Mouse (Mus musculus) limb, embryonic 14.5 days (tissue): ENCODE measurements around the gene Mex3a. TPM values are rescaled to one million over a fixed set of nuclear protein-coding genes. Genes with fewer than 3 reads are reported as not detected.

Experiments
- ATAC-seq: fragments of 200-750 bp; cut with Nextera tagmentation; 2 replicates; pipeline ENCODE4 v1.8.0; 2017; ENCODE audit warnings: low read depth, moderate number of reproducible peaks, moderate TSS enrichment; ENCODE audit not compliant: low FRiP score
- DNase-seq: peaks from one replicate; pipeline ENCODE4 v3.0.0-alpha.2; 2015; ENCODE audit warnings: low spot score
- H3K27ac ChIP-seq: fragments of 300-500 bp; sonication (generic); replicated peaks from 2 replicates; pipeline ENCODE4 v1.5.1; 2014; ENCODE audit warnings: low read depth, mild to moderate bottlenecking, low read length, moderate library complexity, mixed read lengths
- H3K27me3 ChIP-seq: fragments of 300-500 bp; sonication (generic); 2 replicates; pipeline ENCODE4 v1.6.1; 2014; ENCODE audit warnings: low read length, mixed read lengths; ENCODE audit not compliant: control insufficient read depth, insufficient read depth
- H3K36me3 ChIP-seq: fragments of 300-500 bp; sonication (generic); 2 replicates; pipeline ENCODE4 v1.6.1; 2014; ENCODE audit warnings: mild to moderate bottlenecking, low read length, moderate library complexity, mixed read lengths; ENCODE audit not compliant: control insufficient read depth, insufficient read depth
- H3K4me1 ChIP-seq: fragments of 300-500 bp; sonication (generic); 2 replicates; pipeline ENCODE4 v1.6.1; 2014; ENCODE audit warnings: antibody characterized with exemption, low read length, mixed read lengths; ENCODE audit not compliant: control insufficient read depth, insufficient read depth
- H3K4me2 ChIP-seq: fragments of 300-500 bp; sonication (generic); replicated peaks from 2 replicates; pipeline ENCODE4 v1.6.1; 2014; ENCODE audit warnings: low read depth, mild to moderate bottlenecking, low read length, moderate library complexity; ENCODE audit not compliant: severe bottlenecking
- H3K4me3 ChIP-seq: fragments of 300-500 bp; sonication (generic); replicated peaks from 2 replicates; pipeline ENCODE4 v1.5.1; 2014; ENCODE audit warnings: low read length
- H3K9ac ChIP-seq: fragments of 300-500 bp; sonication (generic); 2 replicates; pipeline ENCODE4 v1.6.1; 2014; ENCODE audit warnings: mild to moderate bottlenecking, low read depth, low read length, moderate library complexity; ENCODE audit not compliant: severe bottlenecking
- H3K9me3 ChIP-seq: fragments of 300-500 bp; sonication (generic); 2 replicates; pipeline ENCODE4 v1.6.1; 2016; ENCODE audit warnings: low read length; ENCODE audit not compliant: control insufficient read depth
- POLR2A ChIP-seq: fragments of 200-500 bp; IDR thresholded peaks from 2 replicates; pipeline ENCODE4 v1.8.0; 2012; ENCODE audit warnings: inconsistent platforms, mild to moderate bottlenecking, moderate library complexity, borderline replicate concordance; ENCODE audit not compliant: insufficient read depth, insufficient read length; ENCODE audit errors: extremely low read depth
- WGBS: fragments of 180-500 bp; shearing (Covaris S2); extraction: QIAGEN DNeasy Blood & Tissue Kit; methylation state at CpG from one replicate; pipeline ENCODE4 v1.1.7; 2014; 5-methylcytosine and 5-hydroxymethylcytosine counted together
- polyA plus RNA-seq, 2 experiments: library from polyadenylated mRNA; depleted of rRNA in 1 of 2; stranded (reverse) in 1 of 2; unstranded in 1 of 2; fragments of >200 nt; fragmentation: Nextera tagmentation in 1 of 2; extraction: Ambion mirVana in 1 of 2; gene quantifications; 2 replicates each; pipeline versions ENCODE4 v1.2.1 to v1.2.3; 2012 to 2014

Mex3a gene
- polyA plus RNA-seq, 2 experiments, result 26.7 to 49.3 TPM

DNA sequence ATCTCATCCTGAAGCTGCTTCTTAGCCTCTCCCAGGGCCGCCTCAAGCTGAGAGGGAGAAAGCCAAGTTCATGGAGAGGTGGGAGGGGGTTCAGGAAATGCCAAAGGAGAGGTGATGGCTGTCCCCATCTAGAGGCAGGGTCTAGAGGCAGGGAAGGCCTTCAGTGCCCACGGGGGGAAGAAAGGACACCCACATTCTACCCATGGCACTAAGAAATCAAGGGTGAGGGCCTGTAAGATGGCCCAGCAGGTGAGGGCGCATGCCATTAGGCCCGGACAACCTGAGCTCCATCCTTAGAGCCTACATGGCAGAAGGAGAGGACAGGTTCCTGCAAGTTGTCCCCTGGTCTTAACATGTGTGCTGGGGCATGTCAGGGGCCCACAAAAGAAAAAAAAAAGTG lies 45.3 kb upstream of the Mex3a start:
- Histone ChIP-seq H3K27me3 (peaks cover 23% of the 10 kb centered on the region), H3K9ac (0 out of 2 replicates have a peak overlapping the region, but pooled peaks have one; percentile 12), H3K9me3 (no peaks in the 10 kb centered on the region), H3K4me1 (peaks cover 33% of the 10 kb centered on the region), H3K4me3 (no peak overlapping the region), H3K4me2 (no peak overlapping the region), H3K27ac (no peak overlapping the region), H3K36me3 (peaks cover 67% of the 10 kb centered on the region)
- no peak for TF ChIP-seq POLR2A
- 72% methylated on average over 4 of the region's 4 CpGs for WGBS
- DNase-seq (no peak), ATAC-seq (no peak)

DNA sequence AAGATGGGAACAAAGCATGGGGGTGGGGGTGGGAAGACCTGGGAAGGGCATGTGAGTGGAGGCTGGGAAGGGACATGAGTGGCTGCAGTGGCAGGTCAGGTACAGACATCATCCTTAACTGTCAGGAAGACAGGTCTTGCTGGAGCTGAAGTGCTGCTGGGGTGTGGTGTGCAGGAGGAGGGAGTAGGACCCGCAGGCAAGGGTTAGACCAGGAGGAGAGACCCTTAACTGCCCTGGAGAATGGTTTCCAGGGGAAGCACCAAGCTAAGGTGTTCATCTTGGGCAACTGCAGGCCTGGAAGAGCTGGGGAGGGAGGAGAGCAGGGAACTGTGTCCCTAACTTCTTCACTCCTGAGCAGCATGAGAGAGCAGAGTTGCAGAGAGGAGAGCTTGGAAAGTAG lies 44.8 kb upstream of the Mex3a start:
- WGBS, result 73% methylated on average over 1 of the region's 1 CpGs
- H3K4me2 ChIP-seq, result no peak overlapping the region
- ATAC-seq, result no peak
- peaks cover 35% of the 10 kb centered on the region for H3K4me1 ChIP-seq
- H3K27me3 ChIP-seq, result peaks cover 23% of the 10 kb centered on the region
- DNase-seq, result no peak
- H3K27ac ChIP-seq, result no peak overlapping the region
- H3K9me3 ChIP-seq, result no peaks in the 10 kb centered on the region
- H3K4me3 ChIP-seq, result no peak overlapping the region
- H3K36me3 ChIP-seq, result peaks cover 62% of the 10 kb centered on the region
- H3K9ac ChIP-seq, result 0 out of 2 replicates have a peak overlapping the region, but pooled peaks have one; percentile 12
- TF ChIP-seq POLR2A, result no peak

DNA sequence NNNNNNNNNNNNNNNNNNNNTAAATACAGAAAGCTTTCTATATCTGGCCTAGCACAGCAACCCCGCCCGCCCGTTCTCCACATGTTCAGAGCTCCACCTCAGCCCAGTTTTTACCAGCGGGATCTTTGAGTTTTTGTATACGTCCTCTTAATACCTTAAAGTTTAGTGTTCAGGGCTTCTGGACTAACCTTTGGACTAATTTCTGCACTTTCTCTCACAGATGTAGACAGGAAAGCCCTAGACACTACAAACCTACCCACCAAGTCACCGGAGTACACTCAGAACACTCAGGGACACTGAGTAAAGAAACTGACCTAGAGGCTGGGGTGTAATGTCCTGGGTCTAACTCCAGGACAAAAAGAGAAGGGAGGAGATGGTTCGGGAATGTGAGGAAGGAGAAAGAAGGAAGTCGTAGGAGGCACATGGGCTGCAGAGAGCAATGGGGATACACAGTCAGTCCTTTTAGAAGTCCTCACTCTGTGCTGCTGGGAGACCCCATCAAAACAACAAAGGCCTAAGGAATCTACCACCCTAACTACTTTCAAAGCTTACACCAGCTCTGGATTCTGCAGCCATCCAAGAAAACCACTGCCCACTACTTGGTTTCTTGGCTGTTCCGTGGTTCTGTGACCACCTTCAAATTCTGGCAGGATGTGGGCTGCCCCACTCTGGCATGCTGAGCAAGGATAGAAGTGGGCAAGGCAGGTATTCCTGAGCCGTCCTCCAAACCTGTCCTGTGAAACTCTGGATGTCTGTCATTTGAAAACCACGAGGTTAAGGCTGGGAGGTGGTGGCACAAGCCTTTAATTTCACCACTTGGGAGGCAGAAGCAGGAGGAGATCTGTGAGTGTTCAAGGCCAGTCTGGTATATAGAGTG lies 38.3 kb upstream of the Mex3a start:
- Histone ChIP-seq H3K4me3 (no peak overlapping the region), H3K9ac (no peak overlapping the region)
- WGBS, result 73% methylated on average over 11 of the region's 11 CpGs

DNA sequence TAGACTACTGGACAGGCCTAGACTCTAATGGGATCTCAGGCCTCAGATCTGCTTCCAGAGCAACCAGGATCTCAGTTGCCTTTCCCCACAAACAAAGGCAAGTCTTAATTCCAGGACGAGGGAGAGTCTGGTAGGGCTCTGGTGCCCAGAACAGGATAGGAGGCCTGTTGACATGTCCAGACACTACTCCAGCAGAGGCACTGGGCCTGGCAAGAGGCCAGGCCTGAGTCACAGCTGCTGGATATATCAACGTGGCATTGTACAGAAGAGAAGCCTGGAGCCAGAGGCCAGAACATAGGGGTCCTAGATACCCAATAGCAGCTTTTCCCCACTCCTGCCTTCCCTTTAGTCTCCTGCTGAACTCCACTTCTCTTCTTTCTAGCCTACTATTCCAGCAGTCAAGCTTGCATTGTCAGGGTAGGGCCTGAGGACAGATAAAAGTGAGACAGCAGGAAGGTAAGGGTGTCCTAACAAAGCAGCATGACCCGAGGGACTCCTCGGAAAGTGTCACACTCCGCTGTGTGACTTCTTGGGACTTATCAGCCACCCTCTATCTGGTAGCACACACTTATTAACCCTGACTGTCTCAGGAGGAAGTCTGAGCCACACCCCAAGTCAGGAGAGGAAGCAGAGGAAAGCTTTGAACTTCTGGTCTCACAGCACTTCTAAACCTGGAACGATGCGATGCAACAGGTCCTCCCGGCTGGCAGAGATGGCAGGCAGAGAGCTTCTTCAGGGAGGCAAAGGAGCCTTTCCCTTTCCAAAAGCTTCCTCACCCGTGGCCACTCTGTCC lies 37.2 kb upstream of the Mex3a start:
- H3K27me3 ChIP-seq, result no peaks in the 10 kb centered on the region
- 58% methylated on average over 9 of the region's 9 CpGs for WGBS
- H3K9ac ChIP-seq, result 0 out of 2 replicates have a peak overlapping the region, but pooled peaks have one; percentile 16
- ATAC-seq (no peak), DNase-seq (peak; percentile 77)
- TF ChIP-seq POLR2A, result no peak
- peaks cover 52% of the 10 kb centered on the region for H3K4me1 ChIP-seq
- no peaks in the 10 kb centered on the region for H3K9me3 ChIP-seq
- H3K36me3 ChIP-seq, result peaks cover 20% of the 10 kb centered on the region
- no peak overlapping the region for H3K4me2 ChIP-seq
- peak overlapping the region; percentile 52 for H3K27ac ChIP-seq
- no peak overlapping the region for H3K4me3 ChIP-seq

More for the DNA sequence above, 38.3 kb upstream of the Mex3a start:
- H3K27ac ChIP-seq, result peak overlapping the region; percentile 67; the same call in 1 of the 2 replicates
- ATAC-seq (no peak), DNase-seq (no peak)
- H3K4me1 ChIP-seq, result peaks cover 63% of the 10 kb centered on the region
- H3K4me2 ChIP-seq, result peak overlapping the region; percentile 79
- TF ChIP-seq POLR2A, result no peak
- no peaks in the 10 kb centered on the region for H3K27me3 ChIP-seq
- H3K36me3 ChIP-seq, result peaks cover 21% of the 10 kb centered on the region
- no peaks in the 10 kb centered on the region for H3K9me3 ChIP-seq

DNA sequence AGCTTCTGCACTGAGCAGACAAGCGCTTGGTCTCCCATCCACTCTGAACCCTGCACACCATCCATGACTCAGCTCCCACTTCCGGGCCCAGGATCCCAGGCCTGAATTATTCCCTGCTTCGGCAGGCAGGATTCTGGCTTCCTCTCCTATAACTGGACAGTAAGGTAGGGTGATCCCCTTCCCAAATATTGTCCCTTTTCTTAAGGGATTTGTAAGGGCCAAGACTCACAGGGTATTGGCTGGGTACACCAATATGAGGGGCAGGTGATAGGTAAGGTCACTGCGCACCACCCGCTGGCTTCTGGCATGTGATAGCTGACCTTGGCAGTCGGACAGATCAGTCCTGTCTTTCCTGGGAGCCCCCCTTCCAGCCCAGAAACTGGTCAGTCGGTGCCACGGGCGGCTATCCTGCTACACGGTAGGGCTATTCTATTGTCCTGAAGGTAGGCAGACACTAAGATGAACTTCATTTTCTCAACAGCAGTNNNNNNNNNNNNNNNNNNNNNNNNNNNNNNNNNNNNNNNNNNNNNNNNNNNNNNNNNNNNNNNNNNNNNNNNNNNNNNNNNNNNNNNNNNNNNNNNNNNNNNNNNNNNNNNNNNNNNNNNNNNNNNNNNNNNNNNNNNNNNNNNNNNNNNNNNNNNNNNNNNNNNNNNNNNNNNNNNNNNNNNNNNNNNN lies 36.3 kb upstream of the Mex3a start:
- Histone ChIP-seq H3K27ac (no peak overlapping the region), H3K36me3 (peaks cover 19% of the 10 kb centered on the region), H3K27me3 (no peaks in the 10 kb centered on the region), H3K4me2 (no peak overlapping the region), H3K4me3 (no peak overlapping the region), H3K4me1 (peaks cover 47% of the 10 kb centered on the region), H3K9ac (0 out of 2 replicates have a peak overlapping the region, but pooled peaks have one; percentile 16), H3K9me3 (no peaks in the 10 kb centered on the region)
- ATAC-seq (no peak), DNase-seq (no peak)
- no peak for TF ChIP-seq POLR2A
- WGBS, result 79% methylated on average over 10 of the region's 10 CpGs
